Mouse (Mus musculus) liver, postnatal 0 days (tissue): Measurements from ENCODE around the gene Rrp8.

Source experiments
- CTCF ChIP-seq: sonication (generic); IDR thresholded peaks from 2 replicates; pipeline ENCODE4 v1.5.1; 2016; ENCODE audit warnings: antibody characterized with exemption, low read depth
- EP300 ChIP-seq: IDR thresholded peaks from 2 replicates; pipeline ENCODE4 v1.6.1; 2016; ENCODE audit warnings: antibody characterized with exemption, low read depth, mild to moderate bottlenecking

GRCm38 (mm10) chr7:105733836-105734235, 3.3 kb downstream of the Rrp8 start:
- TF ChIP-seq CTCF (no peak), EP300 (no peak)
